Mouse (Mus musculus) pancreas, adult 10 weeks (tissue): ENCODE results near the gene Samd10. TPM values are rescaled to one million over a fixed set of nuclear protein-coding genes. Genes with fewer than 3 reads are reported as not detected.

Source experiments
- polyA plus RNA-seq: library from polyadenylated mRNA; stranded (reverse); fragments of 350-450 nt; fragmentation: Illumina TruSeq; extraction: RNeasy Lipid Tissue Mini Kit (QIAGEN cat#74804); gene quantifications from one replicate; pipeline ENCODE4 v1.2.3, GENCODE M21; 2015; ENCODE audit warnings: low read depth, low replicate concordance; ENCODE audit not compliant: insufficient read depth

The Samd10 gene
- polyA plus RNA-seq: 6.7 TPM

DNA sequence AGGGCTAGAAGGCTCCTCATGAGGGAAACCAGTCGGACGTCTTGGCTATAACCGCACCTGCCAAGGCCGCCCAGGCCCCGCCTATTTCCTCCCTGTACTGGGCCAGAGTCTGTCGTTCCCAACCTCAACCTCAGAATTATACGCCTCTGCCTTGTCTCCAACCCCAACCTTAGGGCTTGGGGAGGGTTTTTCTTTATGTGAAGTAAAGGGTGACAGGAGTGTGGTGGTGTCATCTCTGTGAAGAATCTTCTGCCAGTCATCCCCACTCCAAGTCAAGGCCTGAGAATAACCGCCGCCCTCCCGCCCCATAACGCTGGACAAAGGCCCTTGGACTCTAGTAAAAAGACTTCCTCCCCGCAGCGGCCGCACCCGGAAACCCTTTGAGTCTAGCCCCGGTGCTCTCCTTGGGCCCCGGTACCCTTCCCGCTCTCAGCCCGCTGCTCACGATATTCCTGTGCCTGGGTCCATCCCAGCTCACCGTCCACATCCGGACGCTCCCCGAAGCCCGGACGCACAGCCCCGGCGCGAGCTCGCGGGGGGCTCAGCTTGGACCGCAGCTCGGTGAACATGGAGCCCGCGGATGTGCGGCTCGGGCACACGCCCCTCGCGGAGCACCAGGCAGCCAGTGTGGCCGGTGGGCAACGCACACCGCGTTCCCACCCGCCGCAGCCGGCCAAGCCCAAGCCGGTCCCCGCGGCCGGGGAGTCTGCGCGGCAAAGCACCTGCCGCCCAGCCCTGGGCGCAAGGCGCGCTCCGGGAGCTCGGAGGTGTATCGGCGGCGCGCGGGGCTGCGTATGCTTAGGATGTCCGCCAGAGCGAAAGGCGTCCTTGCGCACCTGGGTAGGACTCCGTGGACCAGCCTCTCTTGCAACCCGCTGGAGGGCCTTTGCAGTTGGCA lies at the start of gene Samd10:
Gene Samd10, minus strand, starts transcription at position 759 of the 898 bp plus-strand sequence.

DNA sequence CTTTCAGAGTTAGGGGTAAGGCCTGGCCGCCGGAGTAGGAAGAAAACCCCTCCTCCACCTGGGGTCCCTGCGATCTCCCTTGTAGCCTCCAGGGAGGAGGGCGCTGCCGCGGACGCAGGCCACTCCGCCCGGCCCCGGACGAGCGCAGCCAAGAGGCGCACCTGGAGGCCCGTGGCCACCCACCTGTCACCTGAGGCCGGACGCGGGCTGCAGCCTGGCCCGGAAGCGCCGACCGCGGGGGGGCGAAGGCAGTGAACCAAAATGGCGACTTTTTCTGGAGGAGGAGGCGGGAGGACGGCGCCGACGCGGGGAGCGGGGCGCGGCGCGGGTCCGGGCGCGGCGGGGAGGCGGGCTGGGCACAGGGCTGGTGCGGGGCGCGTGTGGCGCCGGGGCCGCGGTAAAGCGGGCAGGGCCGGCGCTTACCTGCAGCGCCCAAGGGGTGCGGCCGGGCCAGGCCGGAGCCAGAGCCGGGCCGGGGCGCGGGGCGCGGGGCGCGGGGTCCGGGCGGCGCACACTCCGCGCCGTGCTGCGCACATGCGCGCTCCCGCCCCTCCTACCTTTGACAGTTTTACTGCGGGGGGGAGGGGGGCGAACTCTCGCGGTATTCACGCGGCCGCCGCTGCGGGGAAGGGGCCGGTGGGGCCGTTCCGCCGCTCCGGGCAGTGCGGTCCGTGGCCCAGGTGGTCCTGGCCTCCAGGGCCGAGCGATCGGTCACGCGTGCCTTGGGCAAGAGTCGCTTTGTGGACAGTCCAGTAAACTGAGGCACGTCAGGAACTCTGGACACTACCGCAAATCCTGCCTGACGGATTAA lies 6.6 kb downstream of the Samd10 start, which contains the start of gene Zfp512b:
Gene Zfp512b, minus strand, starts transcription at position 573 of the 811 bp plus-strand sequence.

DNA sequence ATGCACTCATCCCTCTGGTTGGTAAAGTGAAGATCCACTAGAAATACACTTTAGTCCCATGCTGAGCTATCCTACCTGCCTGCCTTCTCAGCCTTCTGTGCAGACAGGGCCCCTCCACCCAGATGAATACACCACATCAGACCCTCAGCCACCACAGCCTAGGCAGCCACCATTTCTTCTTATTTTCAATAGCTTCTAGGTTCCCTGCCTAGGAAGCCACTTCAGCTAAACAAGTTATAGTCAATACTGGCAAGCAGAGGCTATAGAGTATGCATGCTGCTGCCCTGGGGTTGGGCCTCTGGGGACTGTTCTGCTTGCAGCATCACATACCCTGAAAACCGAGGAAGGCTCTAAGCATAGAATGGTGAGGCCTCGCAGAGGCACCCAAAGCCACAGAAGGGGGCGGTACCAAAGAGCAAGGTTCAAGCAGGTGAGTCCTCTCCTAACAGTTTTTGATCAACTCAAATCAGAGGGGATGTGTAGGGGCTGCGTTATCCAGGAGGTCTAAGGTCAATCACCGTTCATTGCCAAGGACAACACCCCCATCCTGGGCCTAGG lies 7.4 kb downstream of the Samd10 start, which contains the start of gene Prpf6:
Gene Prpf6, plus strand, starts transcription at position 341 of the 558 bp plus-strand sequence.

GRCm38 (mm10) chr2:181584411-181584942 lies 14.5 kb downstream of the Samd10 start, which contains the start of gene Uckl1:
Gene Uckl1 (minus strand): TSS chr2:181584892.

Other genes starting within 250 kb of the Samd10 start
- 10.8 TPM for gene Zgpat, start 234.3 kb downstream of the Samd10 start, polyA plus RNA-seq
- 23.0 TPM for gene Arfrp1, start 233.8 kb downstream of the Samd10 start, polyA plus RNA-seq
- gene Lime1, start 219.1 kb downstream of the Samd10 start, polyA plus RNA-seq: 31.4 TPM
- 5.8 TPM for gene Zbtb46, start 139.8 kb downstream of the Samd10 start, polyA plus RNA-seq
- gene Abhd16b, start 106.0 kb downstream of the Samd10 start, polyA plus RNA-seq: not detected
- gene Tpd52l2, start 102.1 kb downstream of the Samd10 start, polyA plus RNA-seq: 18.3 TPM
- 9.5 TPM for gene Dnajc5, start 78.7 kb downstream of the Samd10 start, polyA plus RNA-seq
- 29.9 TPM for gene Uckl1, start 14.3 kb downstream of the Samd10 start, polyA plus RNA-seq
- gene Prpf6, start 7.3 kb downstream of the Samd10 start, polyA plus RNA-seq: 10.1 TPM
- gene Zfp512b, start 6.4 kb downstream of the Samd10 start, polyA plus RNA-seq: 8.9 TPM
- not detected for gene Gm29797, start 57.8 kb upstream of the Samd10 start, polyA plus RNA-seq
- 31.8 TPM for gene Sox18, start 72.4 kb upstream of the Samd10 start, polyA plus RNA-seq
- 4.0 TPM for gene Tcea2, start 81.1 kb upstream of the Samd10 start, polyA plus RNA-seq
- gene Rgs19, start 94.8 kb upstream of the Samd10 start, polyA plus RNA-seq: 7.0 TPM
- not detected for gene Lkaaear1, start 99.2 kb upstream of the Samd10 start, polyA plus RNA-seq
- gene Oprl1, start 115.8 kb upstream of the Samd10 start, polyA plus RNA-seq: not detected
- gene Myt1, start 164.1 kb upstream of the Samd10 start, polyA plus RNA-seq: 2.8 TPM
- gene Pcmtd2, start 238.6 kb upstream of the Samd10 start, polyA plus RNA-seq: 7.1 TPM